Mouse (Mus musculus) C2C12 (cell line): ENCODE results near the gene Fam13a. TPM values are rescaled to one million over a fixed set of nuclear protein-coding genes. Genes with fewer than 3 reads are reported as not detected.

Experiments
- H3K27me3 ChIP-seq: one replicate; pipeline ENCODE4 v1.6.1; 2011; ENCODE audit not compliant: control insufficient read depth, insufficient read depth, insufficient read length
- H3K36me3 ChIP-seq: one replicate; pipeline ENCODE4 v1.6.1; 2011; ENCODE audit not compliant: control insufficient read depth, insufficient read depth
- H3K4me3 ChIP-seq: one replicate; pipeline ENCODE4 v1.5.1; 2011; ENCODE audit warnings: mild to moderate bottlenecking, control low read depth; ENCODE audit not compliant: poor library complexity, insufficient read depth, severe bottlenecking
- H3K79me2 ChIP-seq: one replicate; pipeline ENCODE4 v1.6.1; 2011; ENCODE audit not compliant: control insufficient read depth, insufficient read depth
- H3K79me3 ChIP-seq: one replicate; pipeline ENCODE4 v1.6.1; 2011; ENCODE audit warnings: low read depth, control low read depth
- H3ac ChIP-seq: one replicate; pipeline ENCODE3; 2011; ENCODE audit warnings: low read depth; ENCODE audit not compliant: control insufficient read depth, insufficient read length
- CEBPB ChIP-seq: IDR thresholded peaks from one replicate; pipeline ENCODE4 v1.6.1; 2011; ENCODE audit warnings: low read depth, mild to moderate bottlenecking, control low read depth, moderate library complexity
- CTCF ChIP-seq: IDR thresholded peaks from one replicate; pipeline ENCODE4 v1.5.1; 2011; ENCODE audit not compliant: control insufficient read depth, insufficient read depth, insufficient read length
- FOSL1 ChIP-seq: IDR thresholded peaks from one replicate; pipeline ENCODE4 v1.8.0; 2011; ENCODE audit warnings: mild to moderate bottlenecking, low read length; ENCODE audit not compliant: poor library complexity, insufficient read depth, severe bottlenecking
- MAX ChIP-seq: IDR thresholded peaks from one replicate; pipeline ENCODE4 v1.6.1; 2011; ENCODE audit warnings: mild to moderate bottlenecking, control low read depth
- MYOD1 ChIP-seq: IDR thresholded peaks from one replicate; pipeline ENCODE4 v1.6.1; 2011; ENCODE audit warnings: low read depth; ENCODE audit not compliant: control insufficient read depth, insufficient read length
- MYOG ChIP-seq: IDR thresholded peaks from one replicate; pipeline ENCODE4 v1.6.1; 2011; ENCODE audit not compliant: control insufficient read depth, insufficient read length; ENCODE audit errors: extremely low read depth
- USF1 ChIP-seq: IDR thresholded peaks from one replicate; pipeline ENCODE4 v1.6.1; 2011; ENCODE audit warnings: low read depth, mild to moderate bottlenecking, control low read depth, moderate library complexity
- polyA plus RNA-seq: library from polyadenylated mRNA; unstranded; fragments of >200 nt; fragmentation: generic; extraction: Trizol; gene quantifications from one replicate; pipeline ENCODE4 v1.2.1, GENCODE M21; 2012; ENCODE audit warnings: missing spikeins

The Fam13a gene
- polyA plus RNA-seq, 1 experiment = 0.12 TPM

DNA sequence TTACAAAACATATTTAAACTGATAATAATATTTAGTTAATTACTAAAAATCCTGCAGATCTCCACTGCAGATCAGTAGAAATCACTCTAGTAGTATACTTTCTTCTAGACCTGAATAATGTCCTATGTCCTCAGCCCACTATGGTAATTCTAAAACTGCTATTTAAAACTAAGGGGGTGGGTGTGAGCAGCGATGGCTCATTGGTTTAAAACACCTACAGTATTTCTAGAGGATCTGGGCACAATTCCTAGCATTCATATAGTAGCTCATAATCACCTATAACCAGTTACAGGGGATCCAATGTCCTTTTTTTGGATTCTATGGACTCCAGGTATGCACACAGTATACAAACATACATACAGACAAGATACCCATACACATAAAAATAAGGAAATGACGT, 78.1 kb downstream of the Fam13a start:
- Histone ChIP-seq H3K36me3 (no peaks in the 10 kb centered on the region), H3K79me3 (no peaks in the 10 kb centered on the region), H3ac (no peak overlapping the region), H3K79me2 (no peaks in the 10 kb centered on the region), H3K27me3 (no peaks in the 10 kb centered on the region), H3K4me3 (no peak overlapping the region)
- TF ChIP-seq MYOG = no peak
- TF ChIP-seq MYOD1 = no peak
- TF ChIP-seq USF1 = no peak
- no peak for TF ChIP-seq MAX
- TF ChIP-seq CTCF = no peak
- no peak for TF ChIP-seq FOSL1
- no peak for TF ChIP-seq CEBPB

DNA sequence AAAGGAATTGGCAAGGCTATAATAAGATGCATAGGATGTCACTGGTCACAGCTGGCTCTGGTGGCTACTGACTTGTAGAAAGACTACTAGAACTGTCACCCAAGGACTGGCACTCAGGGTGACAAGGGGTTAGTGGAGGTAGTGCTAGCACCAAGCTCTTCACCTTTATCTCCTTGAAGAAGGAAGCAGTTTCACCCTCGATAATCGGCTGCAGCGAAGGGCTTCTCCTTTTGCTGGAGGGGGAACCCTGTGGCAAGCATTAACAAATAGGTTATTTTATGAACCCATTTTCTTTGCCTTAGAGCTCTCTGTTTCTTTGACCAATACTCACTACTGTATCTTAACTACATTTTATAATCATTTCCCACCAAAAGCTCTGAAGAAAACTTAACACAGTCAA, 80.4 kb downstream of the Fam13a start:
- Histone ChIP-seq H3K36me3 (no peaks in the 10 kb centered on the region), H3K79me3 (no peaks in the 10 kb centered on the region), H3K27me3 (no peaks in the 10 kb centered on the region), H3K79me2 (no peaks in the 10 kb centered on the region), H3K4me3 (no peak overlapping the region), H3ac (no peak overlapping the region)
- TF ChIP-seq USF1 (no peak), FOSL1 (no peak), MAX (no peak), MYOD1 (no peak), CTCF (no peak), MYOG (no peak), CEBPB (no peak)

GRCm38 (mm10) chr6:58942276-58942675, 82.1 kb downstream of the Fam13a start:
- Histone ChIP-seq H3K79me2 (no peaks in the 10 kb centered on the region), H3K36me3 (no peaks in the 10 kb centered on the region), H3K27me3 (no peaks in the 10 kb centered on the region), H3ac (no peak overlapping the region), H3K4me3 (no peak overlapping the region), H3K79me3 (no peaks in the 10 kb centered on the region)
- no peak for TF ChIP-seq FOSL1
- TF ChIP-seq CEBPB = no peak
- TF ChIP-seq MYOG = no peak
- TF ChIP-seq CTCF = no peak
- TF ChIP-seq MAX = no peak
- no peak for TF ChIP-seq MYOD1

GRCm38 (mm10) chr6:58937726-58938125, 86.6 kb downstream of the Fam13a start:
- H3K36me3 ChIP-seq = no peaks in the 10 kb centered on the region

GRCm38 (mm10) chr6:58934144-58934543, 90.2 kb downstream of the Fam13a start:
- TF ChIP-seq MYOG (no peak), CEBPB (no peak), MAX (no peak), CTCF (no peak), MYOD1 (no peak), FOSL1 (no peak), USF1 (no peak)
- Histone ChIP-seq H3K27me3 (no peaks in the 10 kb centered on the region), H3K79me3 (no peaks in the 10 kb centered on the region), H3ac (no peak overlapping the region), H3K36me3 (no peaks in the 10 kb centered on the region), H3K79me2 (no peaks in the 10 kb centered on the region), H3K4me3 (no peak overlapping the region)

More at GRCm38 (mm10) chr6:58937726-58938125, 86.6 kb downstream of the Fam13a start:
- Histone ChIP-seq H3K79me3 (no peaks in the 10 kb centered on the region), H3K27me3 (no peaks in the 10 kb centered on the region), H3K79me2 (no peaks in the 10 kb centered on the region), H3ac (no peak overlapping the region), H3K4me3 (no peak overlapping the region)
- TF ChIP-seq CTCF = no peak
- no peak for TF ChIP-seq FOSL1
- no peak for TF ChIP-seq MYOG
- TF ChIP-seq USF1 = no peak
- TF ChIP-seq MAX = no peak
- TF ChIP-seq MYOD1 = no peak
- no peak for TF ChIP-seq CEBPB

- TF ChIP-seq CTCF (no peak), MYOG (no peak), MAX (no peak), FOSL1 (no peak), CEBPB (no peak), USF1 (no peak), MYOD1 (no peak)
- Histone ChIP-seq H3K36me3 (no peaks in the 10 kb centered on the region), H3K79me2 (no peaks in the 10 kb centered on the region), H3K79me3 (no peaks in the 10 kb centered on the region), H3ac (no peak overlapping the region), H3K4me3 (no peak overlapping the region), H3K27me3 (no peaks in the 10 kb centered on the region)
These were observed 91.0 kb downstream of the Fam13a start for GRCm38 (mm10) chr6:58933189-58933913.
